Mouse (Mus musculus): ENCODE measurements around the gene Rerg. TPM values are rescaled to one million over a fixed set of nuclear protein-coding genes. Genes with fewer than 3 reads are reported as not detected.
A peak's percentile ranks its signal among the peaks of the same experiment; 100 is the strongest.

Rerg gene
- polyA plus RNA-seq, 1 experiment, result not detected

GRCm38 (mm10) chr6:137179026-137179425 lies 8.7 kb upstream of the Rerg start:
- H3K4me3 ChIP-seq (replicated peaks; ENCODE audit: control insufficient read depth, low read depth, low read length), result no peak overlapping the region
- no peaks in the 10 kb centered on the region for H3K4me1 ChIP-seq (ENCODE audit: control insufficient read depth, insufficient read depth, low read length)
- TF ChIP-seq CTCF (IDR thresholded peaks at IDR 0.05; ENCODE audit: control insufficient read depth, insufficient read depth, low read length) (no peak), POLR2A (IDR thresholded peaks at IDR 0.05; ENCODE audit: borderline replicate concordance, control insufficient read depth, low read depth, low read length) (no peak)
- 67% methylated on average over 3 of the region's 3 CpGs for WGBS
- H3K27ac ChIP-seq (ENCODE audit: control insufficient read depth, insufficient read depth, low read depth, low read length, poor library complexity), result no peak overlapping the region

- Histone ChIP-seq H3K4me1 (ENCODE audit: control insufficient read depth, insufficient read depth, low read length) (no peaks in the 10 kb centered on the region), H3K4me3 (replicated peaks; ENCODE audit: control insufficient read depth, low read depth, low read length) (no peak overlapping the region), H3K27ac (ENCODE audit: control insufficient read depth, insufficient read depth, low read depth, low read length, poor library complexity) (no peak overlapping the region)
- TF ChIP-seq CTCF (IDR thresholded peaks at IDR 0.05; ENCODE audit: control insufficient read depth, insufficient read depth, low read length), result no peak
- TF ChIP-seq POLR2A (IDR thresholded peaks at IDR 0.05; ENCODE audit: borderline replicate concordance, control insufficient read depth, low read depth, low read length), result no peak
- 73% methylated on average over 7 of the region's 7 CpGs for WGBS
Measured at GRCm38 (mm10) chr6:137170646-137171045, 349 bp upstream of the Rerg start.

GRCm38 (mm10) chr6:137169171-137169968 lies 927 bp downstream of the Rerg start:
- 3% methylated on average over 53 of the region's 53 CpGs for WGBS
- no peak overlapping the region; the same call in 1 of the 2 replicates for H3K27ac ChIP-seq (ENCODE audit: control insufficient read depth, insufficient read depth, low read depth, low read length, poor library complexity)
- TF ChIP-seq CTCF (IDR thresholded peaks at IDR 0.05; ENCODE audit: control insufficient read depth, insufficient read depth, low read length) (peak; percentile 77), POLR2A (IDR thresholded peaks at IDR 0.05; ENCODE audit: borderline replicate concordance, control insufficient read depth, low read depth, low read length) (no peak)
- H3K4me1 ChIP-seq (ENCODE audit: control insufficient read depth, insufficient read depth, low read length), result no peaks in the 10 kb centered on the region
- H3K4me3 ChIP-seq (replicated peaks; ENCODE audit: control insufficient read depth, low read depth, low read length), result peak overlapping the region; percentile 11

GRCm38 (mm10) chr6:137166843-137167242 lies 3.5 kb downstream of the Rerg start:
- H3K27ac ChIP-seq (ENCODE audit: control insufficient read depth, insufficient read depth, low read depth, low read length, poor library complexity), result no peak overlapping the region
- no peak for TF ChIP-seq POLR2A (IDR thresholded peaks at IDR 0.05; ENCODE audit: borderline replicate concordance, control insufficient read depth, low read depth, low read length)
- no peak for TF ChIP-seq CTCF (IDR thresholded peaks at IDR 0.05; ENCODE audit: control insufficient read depth, insufficient read depth, low read length)
- H3K4me1 ChIP-seq (ENCODE audit: control insufficient read depth, insufficient read depth, low read length), result no peaks in the 10 kb centered on the region; the same call in 1 of the 2 replicates
- H3K4me3 ChIP-seq (replicated peaks; ENCODE audit: control insufficient read depth, low read depth, low read length), result no peak overlapping the region
- 56% methylated on average over 4 of the region's 4 CpGs for WGBS

- WGBS, result 49% methylated on average over 10 of the region's 10 CpGs
- Histone ChIP-seq H3K4me3 (replicated peaks; ENCODE audit: control insufficient read depth, low read depth, low read length) (no peak overlapping the region), H3K27ac (ENCODE audit: control insufficient read depth, insufficient read depth, low read depth, low read length, poor library complexity) (no peak overlapping the region), H3K4me1 (ENCODE audit: control insufficient read depth, insufficient read depth, low read length) (no peaks in the 10 kb centered on the region; the same call in 1 of the 2 replicates)
- TF ChIP-seq CTCF (IDR thresholded peaks at IDR 0.05; ENCODE audit: control insufficient read depth, insufficient read depth, low read length) (no peak), POLR2A (IDR thresholded peaks at IDR 0.05; ENCODE audit: borderline replicate concordance, control insufficient read depth, low read depth, low read length) (no peak)
Measured at GRCm38 (mm10) chr6:137163571-137163970, 6.7 kb downstream of the Rerg start.

GRCm38 (mm10) chr6:137163061-137163460 lies 7.2 kb downstream of the Rerg start:
- TF ChIP-seq CTCF (IDR thresholded peaks at IDR 0.05; ENCODE audit: control insufficient read depth, insufficient read depth, low read length) (no peak), POLR2A (IDR thresholded peaks at IDR 0.05; ENCODE audit: borderline replicate concordance, control insufficient read depth, low read depth, low read length) (no peak)
- 84% methylated on average over 4 of the region's 4 CpGs for WGBS
- no peak overlapping the region for H3K4me3 ChIP-seq (replicated peaks; ENCODE audit: control insufficient read depth, low read depth, low read length)
- no peaks in the 10 kb centered on the region; the same call in 1 of the 2 replicates for H3K4me1 ChIP-seq (ENCODE audit: control insufficient read depth, insufficient read depth, low read length)
- H3K27ac ChIP-seq (ENCODE audit: control insufficient read depth, insufficient read depth, low read depth, low read length, poor library complexity), result no peak overlapping the region

- Histone ChIP-seq H3K27ac (ENCODE audit: control insufficient read depth, insufficient read depth, low read depth, low read length, poor library complexity) (no peak overlapping the region), H3K4me3 (replicated peaks; ENCODE audit: control insufficient read depth, low read depth, low read length) (no peak overlapping the region), H3K4me1 (ENCODE audit: control insufficient read depth, insufficient read depth, low read length) (no peaks in the 10 kb centered on the region; the same call in 1 of the 2 replicates)
- TF ChIP-seq POLR2A (IDR thresholded peaks at IDR 0.05; ENCODE audit: borderline replicate concordance, control insufficient read depth, low read depth, low read length), result no peak
- TF ChIP-seq CTCF (IDR thresholded peaks at IDR 0.05; ENCODE audit: control insufficient read depth, insufficient read depth, low read length), result no peak
- 87% methylated on average over 7 of the region's 7 CpGs for WGBS
Measured at GRCm38 (mm10) chr6:137162481-137162880, 7.8 kb downstream of the Rerg start.

GRCm38 (mm10) chr6:137161491-137162088 lies 8.7 kb downstream of the Rerg start:
- no peak for TF ChIP-seq CTCF (IDR thresholded peaks at IDR 0.05; ENCODE audit: control insufficient read depth, insufficient read depth, low read length)
- no peak for TF ChIP-seq POLR2A (IDR thresholded peaks at IDR 0.05; ENCODE audit: borderline replicate concordance, control insufficient read depth, low read depth, low read length)
- Histone ChIP-seq H3K4me3 (replicated peaks; ENCODE audit: control insufficient read depth, low read depth, low read length) (no peak overlapping the region), H3K4me1 (ENCODE audit: control insufficient read depth, insufficient read depth, low read length) (no peaks in the 10 kb centered on the region; the same call in 1 of the 2 replicates), H3K27ac (ENCODE audit: control insufficient read depth, insufficient read depth, low read depth, low read length, poor library complexity) (no peak overlapping the region)
- WGBS, result 61% methylated on average over 11 of the region's 11 CpGs

All from bone marrow, adult 2 months (tissue).